Mouse (Mus musculus): ENCODE data around the gene Ptrh2. TPM values are rescaled to one million over a fixed set of nuclear protein-coding genes. Genes with fewer than 3 reads are reported as not detected.

Ptrh2 gene
- polyA plus RNA-seq, 1 experiment: 10.5 TPM

DNA sequence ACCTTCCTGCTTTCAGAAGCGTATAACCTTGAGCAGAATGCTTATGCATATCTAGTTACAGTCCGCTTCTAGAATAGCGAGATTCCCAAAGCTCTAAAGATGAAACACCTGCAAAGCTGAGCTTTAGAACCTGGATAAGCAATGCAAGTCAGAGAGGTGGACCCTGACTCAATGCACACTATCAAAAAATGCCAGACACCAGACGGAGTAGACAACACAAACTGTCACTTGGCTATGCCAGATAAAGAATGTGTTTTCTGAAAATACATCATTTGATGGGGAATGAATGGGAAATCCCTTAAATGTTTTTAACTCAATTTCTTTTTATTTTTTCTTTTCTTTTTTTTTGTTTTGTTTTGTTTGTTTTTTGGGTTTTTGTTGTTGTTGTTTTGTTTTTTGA, 8.3 kb upstream of the Ptrh2 start:
- no peak for TF ChIP-seq CTCF (IDR thresholded peaks at IDR 0.05; ENCODE audit: borderline replicate concordance, insufficient read depth, low read depth, low read length)
- TF ChIP-seq POLR2A (IDR thresholded peaks at IDR 0.05; ENCODE audit: borderline replicate concordance, insufficient read depth, low read length): no peak
- Histone ChIP-seq H3K4me3 (replicated peaks; ENCODE audit: insufficient read depth, low read depth, low read length) (no peak overlapping the region), H3K4me1 (ENCODE audit: control insufficient read depth, insufficient read depth, low read length) (no peaks in the 10 kb centered on the region), H3K27me3 (ENCODE audit: control insufficient read depth, insufficient read depth, low read length) (no peaks in the 10 kb centered on the region), H3K27ac (ENCODE audit: insufficient read depth, low read length) (no peak overlapping the region)
- no peak for DNase-seq
- 96% methylated on average over 4 of the region's 4 CpGs for WGBS

DNA sequence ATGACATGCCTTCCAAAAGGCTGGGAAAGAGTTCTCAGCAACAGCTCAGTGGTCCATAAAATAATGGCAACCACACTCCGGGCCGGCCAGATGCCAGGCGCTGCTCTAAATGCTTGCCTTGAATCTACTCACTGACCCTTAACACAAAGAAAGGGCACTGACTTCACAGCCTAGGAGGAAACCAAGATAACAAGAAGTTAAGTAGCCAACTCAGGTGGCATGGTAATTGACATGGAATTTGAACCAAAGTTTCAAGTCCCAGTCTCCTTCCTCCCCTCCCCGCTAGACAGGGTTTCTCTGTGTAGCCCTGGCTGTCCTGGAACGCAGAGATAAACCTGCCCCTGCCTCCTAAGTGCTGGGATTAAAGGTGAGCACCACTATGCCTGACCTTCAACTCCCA, 4.8 kb upstream of the Ptrh2 start:
- H3K4me3 ChIP-seq (replicated peaks; ENCODE audit: insufficient read depth, low read depth, low read length): no peak overlapping the region
- WGBS: 28% methylated on average over 5 of the region's 5 CpGs
- H3K4me1 ChIP-seq (ENCODE audit: control insufficient read depth, insufficient read depth, low read length): no peaks in the 10 kb centered on the region
- H3K27ac ChIP-seq (ENCODE audit: insufficient read depth, low read length): no peak overlapping the region
- DNase-seq: no peak
- TF ChIP-seq CTCF (IDR thresholded peaks at IDR 0.05; ENCODE audit: borderline replicate concordance, insufficient read depth, low read depth, low read length) (no peak), POLR2A (IDR thresholded peaks at IDR 0.05; ENCODE audit: borderline replicate concordance, insufficient read depth, low read length) (no peak)
- H3K27me3 ChIP-seq (ENCODE audit: control insufficient read depth, insufficient read depth, low read length): no peaks in the 10 kb centered on the region

DNA sequence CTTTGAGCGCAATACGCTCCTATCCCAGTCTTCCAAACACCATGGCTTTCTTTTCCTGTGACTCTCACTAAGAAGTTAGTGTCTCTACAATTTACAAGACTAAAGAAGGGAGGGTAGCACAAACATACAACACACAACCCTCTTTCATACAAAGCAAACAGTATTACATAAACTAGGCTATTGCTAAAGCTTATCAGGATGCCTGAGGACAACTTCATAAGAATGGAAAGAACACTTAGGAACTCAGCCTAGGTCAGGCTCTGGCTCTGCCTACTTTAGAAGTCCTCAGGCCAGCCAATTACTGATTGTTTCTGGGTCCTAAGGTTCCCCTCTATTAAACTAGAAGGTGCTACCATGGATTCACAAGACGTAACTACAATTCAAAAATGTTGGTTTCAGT, 3.1 kb upstream of the Ptrh2 start:
- no peak for DNase-seq
- TF ChIP-seq CTCF (IDR thresholded peaks at IDR 0.05; ENCODE audit: borderline replicate concordance, insufficient read depth, low read depth, low read length) (no peak), POLR2A (IDR thresholded peaks at IDR 0.05; ENCODE audit: borderline replicate concordance, insufficient read depth, low read length) (no peak)
- Histone ChIP-seq H3K4me3 (replicated peaks; ENCODE audit: insufficient read depth, low read depth, low read length) (no peak overlapping the region), H3K4me1 (ENCODE audit: control insufficient read depth, insufficient read depth, low read length) (no peaks in the 10 kb centered on the region), H3K27ac (ENCODE audit: insufficient read depth, low read length) (no peak overlapping the region), H3K27me3 (ENCODE audit: control insufficient read depth, insufficient read depth, low read length) (no peaks in the 10 kb centered on the region)
- WGBS: 94% methylated on average over 3 of the region's 3 CpGs

DNA sequence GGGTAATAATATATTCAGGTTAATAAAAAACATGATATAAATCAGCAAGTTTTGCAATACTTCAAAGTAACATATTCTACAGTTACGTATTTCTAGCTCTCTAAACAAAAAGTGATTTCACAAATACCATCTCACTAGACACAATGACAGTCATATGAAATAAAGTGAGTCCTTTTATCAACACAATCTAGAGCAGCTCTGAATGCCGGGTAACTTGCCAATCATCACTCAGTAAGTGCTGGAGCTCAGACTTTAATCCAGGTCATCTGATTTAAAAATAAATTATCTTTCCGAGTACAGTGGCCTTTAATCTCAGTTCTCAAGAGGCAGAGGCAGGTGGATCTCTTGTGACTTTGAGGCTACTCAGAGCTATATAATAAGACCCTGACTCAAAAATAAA, 2.4 kb upstream of the Ptrh2 start:
- no peaks in the 10 kb centered on the region for H3K4me1 ChIP-seq (ENCODE audit: control insufficient read depth, insufficient read depth, low read length)
- no peaks in the 10 kb centered on the region for H3K27me3 ChIP-seq (ENCODE audit: control insufficient read depth, insufficient read depth, low read length)
- no peak overlapping the region for H3K27ac ChIP-seq (ENCODE audit: insufficient read depth, low read length)
- no peak for TF ChIP-seq POLR2A (IDR thresholded peaks at IDR 0.05; ENCODE audit: borderline replicate concordance, insufficient read depth, low read length)
- no peak for TF ChIP-seq CTCF (IDR thresholded peaks at IDR 0.05; ENCODE audit: borderline replicate concordance, insufficient read depth, low read depth, low read length)
- no peak overlapping the region for H3K4me3 ChIP-seq (replicated peaks; ENCODE audit: insufficient read depth, low read depth, low read length)
- no peak for DNase-seq
- WGBS: 81% methylated on average over 3 of the region's 3 CpGs

DNA sequence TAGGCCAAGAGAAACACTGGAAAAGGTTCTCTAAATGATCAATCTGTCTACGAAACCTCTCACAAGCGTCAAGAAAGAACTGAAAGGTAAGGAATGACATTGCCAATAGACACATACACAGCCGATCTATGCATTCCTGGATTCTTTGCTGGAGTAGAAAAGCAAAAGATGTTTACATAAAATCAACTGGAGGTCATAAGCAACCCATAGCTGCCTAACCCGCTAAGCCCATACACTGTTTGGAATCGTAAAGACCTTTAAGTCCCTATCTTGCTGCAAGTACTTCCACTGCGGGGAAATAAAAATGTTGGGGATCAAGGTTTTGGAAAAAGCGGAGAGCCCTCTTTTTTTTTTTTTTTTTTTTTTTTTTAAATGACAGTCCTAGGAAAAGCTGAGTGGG, 924 bp upstream of the Ptrh2 start:
- 29% methylated on average over 7 of the region's 7 CpGs for WGBS
- no peaks in the 10 kb centered on the region for H3K27me3 ChIP-seq (ENCODE audit: control insufficient read depth, insufficient read depth, low read length)
- no peak overlapping the region for H3K27ac ChIP-seq (ENCODE audit: insufficient read depth, low read length)
- DNase-seq: no peak
- no peak for TF ChIP-seq POLR2A (IDR thresholded peaks at IDR 0.05; ENCODE audit: borderline replicate concordance, insufficient read depth, low read length)
- TF ChIP-seq CTCF (IDR thresholded peaks at IDR 0.05; ENCODE audit: borderline replicate concordance, insufficient read depth, low read depth, low read length): no peak
- no peaks in the 10 kb centered on the region for H3K4me1 ChIP-seq (ENCODE audit: control insufficient read depth, insufficient read depth, low read length)
- peak overlapping the region; percentile 86 for H3K4me3 ChIP-seq (replicated peaks; ENCODE audit: insufficient read depth, low read depth, low read length)

DNA sequence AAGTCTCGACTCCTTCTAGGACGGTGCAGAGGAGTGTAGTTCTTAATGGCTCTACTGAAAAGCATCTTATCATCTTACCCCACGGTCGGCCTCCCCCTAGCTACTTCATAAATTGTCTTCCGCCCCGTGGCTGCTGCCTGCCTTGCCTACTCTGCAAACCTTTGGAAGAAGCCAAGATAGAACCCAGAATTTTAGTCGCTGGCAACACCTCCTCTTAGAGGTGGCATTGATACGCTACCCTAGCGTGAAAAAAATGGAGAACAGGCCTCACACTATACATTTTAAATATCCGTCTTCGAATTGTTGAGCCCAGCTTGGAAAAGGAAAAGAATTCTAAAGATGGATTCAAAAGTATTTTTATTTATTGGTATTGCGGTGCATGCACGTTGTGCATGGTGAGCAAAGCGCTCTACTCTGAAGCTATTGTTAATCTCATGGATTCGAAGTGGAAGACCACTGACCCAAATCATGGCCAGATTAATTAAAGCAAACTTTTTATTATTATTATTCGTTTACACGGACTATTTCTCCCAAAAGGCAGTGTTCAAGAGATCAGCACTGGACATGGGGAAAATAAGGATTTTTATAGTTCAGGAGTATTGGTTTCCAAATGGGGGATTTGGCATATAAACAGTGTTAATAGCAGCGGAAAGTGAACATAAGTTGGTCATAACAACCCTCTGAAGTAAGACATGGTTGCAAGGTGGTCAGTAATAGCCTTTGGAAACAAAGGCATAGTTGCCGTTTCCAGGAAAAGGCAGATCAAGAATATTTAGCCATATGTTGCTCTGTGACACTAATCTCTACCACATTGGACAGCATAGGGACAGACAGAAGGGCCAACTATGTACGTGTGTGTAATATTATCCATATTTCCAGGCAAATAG, 584 bp downstream of the Ptrh2 start:
- H3K4me1 ChIP-seq (ENCODE audit: control insufficient read depth, insufficient read depth, low read length): no peaks in the 10 kb centered on the region
- no peaks in the 10 kb centered on the region for H3K27me3 ChIP-seq (ENCODE audit: control insufficient read depth, insufficient read depth, low read length)
- H3K4me3 ChIP-seq (replicated peaks; ENCODE audit: insufficient read depth, low read depth, low read length): peak overlapping the region; percentile 86
- H3K27ac ChIP-seq (ENCODE audit: insufficient read depth, low read length): 0 out of 2 replicates have a peak overlapping the region, but pooled peaks have one; percentile 4
- TF ChIP-seq POLR2A (IDR thresholded peaks at IDR 0.05; ENCODE audit: borderline replicate concordance, insufficient read depth, low read length) (no peak), CTCF (IDR thresholded peaks at IDR 0.05; ENCODE audit: borderline replicate concordance, insufficient read depth, low read depth, low read length) (no peak)
- WGBS: 3% methylated on average over 20 of the region's 20 CpGs
- no peak for DNase-seq

DNA sequence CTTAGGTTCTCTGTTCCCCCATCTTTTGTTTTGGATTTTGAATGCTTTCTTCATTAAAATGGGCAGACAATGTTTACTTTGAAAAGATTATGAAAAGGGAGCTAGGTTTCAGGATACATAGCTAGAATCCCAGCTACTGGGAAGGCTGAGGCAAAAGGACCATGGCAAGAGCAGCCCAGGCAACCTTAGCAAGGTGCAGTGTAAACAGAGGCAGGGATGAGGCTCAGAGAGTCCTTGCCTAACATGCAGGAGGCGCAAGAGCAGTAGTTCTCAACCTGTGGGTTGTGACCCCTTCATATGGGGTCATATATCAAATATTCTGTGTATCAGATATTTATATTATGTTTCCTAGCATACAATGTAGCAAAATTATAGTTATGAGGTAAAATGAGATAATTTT, 1.6 kb downstream of the Ptrh2 start:
- Histone ChIP-seq H3K27ac (ENCODE audit: insufficient read depth, low read length) (no peak overlapping the region), H3K27me3 (ENCODE audit: control insufficient read depth, insufficient read depth, low read length) (no peaks in the 10 kb centered on the region), H3K4me3 (replicated peaks; ENCODE audit: insufficient read depth, low read depth, low read length) (no peak overlapping the region), H3K4me1 (ENCODE audit: control insufficient read depth, insufficient read depth, low read length) (no peaks in the 10 kb centered on the region)
- 84% methylated on average over 1 of the region's 1 CpGs for WGBS
- TF ChIP-seq CTCF (IDR thresholded peaks at IDR 0.05; ENCODE audit: borderline replicate concordance, insufficient read depth, low read depth, low read length) (no peak), POLR2A (IDR thresholded peaks at IDR 0.05; ENCODE audit: borderline replicate concordance, insufficient read depth, low read length) (no peak)
- DNase-seq: no peak

DNA sequence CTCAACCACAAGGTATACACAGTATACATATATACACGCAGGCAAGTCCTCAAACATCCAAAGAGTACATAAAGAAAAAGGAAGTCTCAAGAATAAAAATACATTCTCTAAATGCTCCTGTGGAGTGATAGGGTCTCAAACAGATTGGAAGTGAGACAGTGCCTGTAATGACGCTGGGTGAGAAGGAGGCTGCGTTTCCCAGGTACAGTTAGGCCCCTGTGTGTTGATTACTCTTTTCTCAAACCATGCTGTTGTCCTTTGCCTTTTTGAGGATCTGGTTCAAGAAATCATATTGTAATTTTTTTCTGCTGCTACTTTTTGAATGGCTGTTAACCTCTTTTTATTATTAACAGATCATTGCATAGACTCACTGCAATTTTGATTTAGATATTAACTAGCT, 6.6 kb downstream of the Ptrh2 start:
- no peak for DNase-seq
- 88% methylated on average over 3 of the region's 3 CpGs for WGBS

More for the DNA sequence above, 6.6 kb downstream of the Ptrh2 start:
- Histone ChIP-seq H3K27me3 (ENCODE audit: control insufficient read depth, insufficient read depth, low read length) (no peaks in the 10 kb centered on the region), H3K27ac (ENCODE audit: insufficient read depth, low read length) (no peak overlapping the region), H3K4me1 (ENCODE audit: control insufficient read depth, insufficient read depth, low read length) (no peaks in the 10 kb centered on the region), H3K4me3 (replicated peaks; ENCODE audit: insufficient read depth, low read depth, low read length) (no peak overlapping the region)
- TF ChIP-seq POLR2A (IDR thresholded peaks at IDR 0.05; ENCODE audit: borderline replicate concordance, insufficient read depth, low read length) (no peak), CTCF (IDR thresholded peaks at IDR 0.05; ENCODE audit: borderline replicate concordance, insufficient read depth, low read depth, low read length) (no peak)

All from cerebellum, adult 2 months (tissue).